1 mouse cellular context compared by ENCODE assay signal in the genomic region with DNA sequence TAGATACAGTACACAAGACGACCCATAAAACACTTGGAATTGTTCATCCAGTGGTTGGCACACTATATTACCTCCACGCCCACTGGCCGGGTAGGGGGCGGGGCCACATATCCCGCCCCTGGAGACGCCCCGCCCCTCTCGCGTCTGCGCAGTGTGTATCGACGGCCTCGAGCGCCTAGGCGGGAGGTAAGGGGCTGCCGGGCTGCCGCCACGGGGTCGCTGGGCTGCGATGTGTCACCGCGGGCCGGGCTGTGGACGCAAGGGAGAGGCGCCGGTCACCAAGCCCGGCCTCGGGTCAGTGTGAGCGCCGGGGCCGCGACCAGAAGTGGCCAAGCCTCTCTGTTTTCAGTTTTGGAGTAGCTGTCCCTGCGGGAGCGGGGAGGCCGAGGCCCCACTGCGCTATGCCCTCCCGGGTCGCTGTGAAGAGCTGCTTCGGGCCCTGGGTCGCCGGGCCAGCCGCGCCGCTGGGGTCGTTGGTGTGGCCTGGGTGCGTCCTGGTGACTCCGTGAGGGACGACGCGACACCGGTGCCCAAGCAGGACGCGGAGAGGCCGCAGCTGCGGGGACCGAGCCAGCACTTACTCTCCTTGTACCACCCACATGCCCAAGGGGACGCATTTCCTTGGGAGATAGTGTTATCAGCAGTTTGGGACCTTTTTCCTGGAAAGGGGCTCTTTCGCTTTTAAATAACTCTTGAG.
TF ChIP-seq lines count a peak whose summit lies in the region.

A gene (plus strand): TSS at position 143 of the 697 bp plus-strand sequence.

TF ChIP-seq in MEL, 35 proteins besides CTCF, POLR2A, EP300 and RAD21 (continued from another document):
- peak; percentile 32 for TF ChIP-seq TAL1 (IDR thresholded peaks at IDR 0.05; ENCODE audit: low read length)
